Mouse (Mus musculus): ENCODE results near the gene Slc6a5.
A peak's percentile ranks its signal among the peaks of the same experiment; 100 is the strongest.
"Not testable (repeated sequence)": the region's sequence is repeated elsewhere in the genome, so short reads cannot be mapped to it uniquely, and the experiment has no call there.

The Slc6a5 gene

DNA sequence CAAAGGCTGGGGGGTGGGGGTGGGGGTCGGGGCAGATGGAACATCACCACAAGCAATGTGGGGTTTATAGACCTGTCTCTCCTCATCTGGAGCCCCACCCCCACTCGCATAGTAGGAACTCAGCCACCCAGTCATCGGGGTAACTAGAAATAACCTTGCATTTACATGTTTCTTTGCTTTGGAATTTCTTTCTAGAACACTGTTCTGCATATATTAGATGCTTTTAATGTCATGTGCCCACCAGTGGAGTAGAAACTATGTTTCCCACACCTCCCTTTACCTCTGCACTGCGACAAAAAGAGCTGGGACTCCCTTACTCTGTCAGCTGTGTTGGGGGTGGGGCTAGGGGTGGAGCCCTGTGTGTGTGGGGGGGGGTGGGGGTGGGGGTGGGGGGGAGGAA lies 3.2 kb downstream of the Slc6a5 start:
- DNase-seq (ENCODE audit: low read depth): no peak

DNA sequence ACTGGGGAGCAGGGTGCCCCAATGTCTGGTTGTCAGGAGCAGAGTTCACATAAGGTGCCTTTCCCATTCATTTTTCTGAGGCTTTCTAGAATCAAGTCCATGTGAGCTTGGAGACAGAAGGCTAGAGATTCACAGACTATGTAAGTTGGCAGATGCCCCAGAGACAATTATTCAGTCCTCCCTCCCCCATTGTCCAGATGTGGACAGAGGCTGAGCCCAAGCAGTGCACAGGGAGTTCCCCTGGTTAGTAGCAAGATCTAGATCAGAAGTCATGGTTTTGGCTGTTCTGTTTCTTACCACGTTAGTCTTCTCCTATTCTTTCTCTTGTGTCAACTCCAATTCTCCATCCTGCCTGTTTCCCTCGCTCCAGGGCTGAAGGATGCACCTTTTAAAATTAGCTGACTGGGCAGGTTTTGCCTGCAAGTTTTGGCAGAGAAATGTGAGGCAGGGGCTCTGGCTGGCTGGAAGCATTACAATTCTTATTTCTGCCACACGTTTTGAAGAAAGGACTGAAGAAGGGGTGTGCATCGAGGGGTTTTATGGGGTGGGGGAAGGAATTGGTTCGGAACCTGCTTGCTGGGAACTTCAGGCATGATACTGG lies 3.9 kb downstream of the Slc6a5 start:
- peak; percentile 85 for DNase-seq (ENCODE audit: low read depth)

DNA sequence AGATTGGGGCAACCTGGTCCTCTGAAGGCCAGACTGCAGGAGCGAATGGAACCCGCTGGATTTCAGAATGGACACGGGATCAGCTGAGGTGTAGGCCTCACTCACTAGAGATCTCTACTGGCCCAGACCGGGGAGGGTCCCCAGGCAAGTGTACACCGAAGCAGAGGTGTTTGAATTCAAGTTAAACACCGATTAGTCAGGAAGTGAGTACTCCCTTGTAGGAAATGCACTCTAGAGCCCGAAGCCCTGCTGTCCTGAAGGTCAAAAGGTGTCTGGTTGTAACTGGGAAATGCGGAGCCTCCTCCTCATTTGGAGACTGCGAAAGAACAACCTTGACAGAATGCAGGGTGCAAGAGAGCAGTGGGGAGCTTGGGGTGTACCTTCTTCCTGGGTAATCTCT lies 5.0 kb downstream of the Slc6a5 start:
- DNase-seq (ENCODE audit: low read depth): no peak

DNA sequence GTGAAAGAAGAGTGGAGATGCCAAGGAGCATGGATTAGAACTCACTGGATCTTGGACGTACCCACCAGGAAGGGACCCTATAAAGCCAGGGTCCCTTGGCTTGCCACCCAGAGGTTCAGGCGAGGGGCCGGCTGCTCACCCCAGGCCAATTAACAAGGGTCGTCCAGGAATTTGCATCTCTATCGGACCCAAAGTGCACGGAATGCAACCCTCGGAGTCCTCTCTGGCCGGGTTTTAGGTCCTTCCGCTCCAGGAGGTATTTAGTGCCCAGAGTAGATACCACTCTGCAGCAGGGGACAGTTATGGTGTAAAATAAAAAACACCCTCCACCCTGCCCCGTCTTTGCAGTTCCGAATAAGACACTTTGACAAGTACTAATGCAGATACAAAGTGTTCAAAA lies 5.5 kb downstream of the Slc6a5 start:
- DNase-seq (ENCODE audit: low read depth): no peak

DNA sequence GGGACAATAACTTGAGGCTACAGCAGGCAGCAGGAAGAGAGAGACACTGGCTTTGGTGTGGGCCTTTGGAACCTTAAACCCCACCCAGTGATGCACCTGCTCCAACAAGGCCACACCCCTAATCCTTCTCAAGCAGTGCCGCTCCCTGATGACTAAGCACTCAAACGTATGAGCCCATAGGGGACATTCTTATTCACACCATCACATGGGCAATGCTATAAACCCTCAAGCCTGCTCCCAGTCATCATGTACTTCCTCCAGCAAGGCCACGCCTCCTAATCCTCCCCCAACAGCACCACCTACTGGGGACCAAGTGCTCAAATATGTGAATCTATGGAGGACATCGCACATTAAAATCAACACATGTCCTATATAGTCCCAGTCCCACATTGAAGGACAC lies 9.5 kb downstream of the Slc6a5 start:
- peak; percentile 8 for DNase-seq (ENCODE audit: low read depth)

DNA sequence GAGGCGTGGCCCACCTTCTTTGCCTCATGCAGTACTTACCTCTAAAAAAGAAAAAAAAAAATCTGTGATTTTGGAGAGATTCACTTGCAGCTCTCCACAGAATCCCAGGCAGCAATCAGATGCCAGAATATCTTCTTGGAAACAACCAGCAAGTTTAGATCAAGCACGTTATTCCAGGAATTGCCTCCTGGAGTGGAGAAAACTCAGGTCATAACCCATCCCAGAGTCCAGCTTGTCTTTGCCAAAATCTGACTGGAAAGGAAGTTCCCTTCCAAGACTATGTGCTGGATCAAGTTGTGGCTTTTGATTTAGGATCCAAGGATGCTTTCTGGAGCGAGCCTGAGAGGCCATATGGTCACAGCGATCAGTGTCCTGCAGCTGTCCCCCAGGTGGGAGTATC lies 10.8 kb downstream of the Slc6a5 start:
- peak; percentile 70 for DNase-seq (ENCODE audit: low read depth)

DNA sequence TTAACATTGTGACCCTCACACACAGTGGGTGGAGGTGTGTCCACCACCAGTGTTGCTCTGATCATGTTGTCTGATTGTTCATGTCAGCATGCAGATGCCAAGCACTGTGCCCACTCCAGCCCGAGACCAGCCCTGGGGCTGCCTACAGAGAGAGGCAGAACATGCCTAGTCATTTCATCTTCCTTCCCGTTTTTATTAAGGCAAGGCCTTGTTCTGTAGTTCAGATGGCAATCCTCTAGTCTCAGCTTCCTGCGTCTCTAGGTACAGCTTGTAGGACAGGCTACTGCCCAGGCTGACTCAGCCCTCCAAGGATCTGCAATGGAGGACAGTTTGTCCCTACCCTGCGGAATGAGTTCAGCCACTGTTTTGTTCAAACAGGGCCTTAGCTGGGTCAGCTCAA lies 13.0 kb downstream of the Slc6a5 start:
- DNase-seq (ENCODE audit: low read depth): peak; percentile 38

DNA sequence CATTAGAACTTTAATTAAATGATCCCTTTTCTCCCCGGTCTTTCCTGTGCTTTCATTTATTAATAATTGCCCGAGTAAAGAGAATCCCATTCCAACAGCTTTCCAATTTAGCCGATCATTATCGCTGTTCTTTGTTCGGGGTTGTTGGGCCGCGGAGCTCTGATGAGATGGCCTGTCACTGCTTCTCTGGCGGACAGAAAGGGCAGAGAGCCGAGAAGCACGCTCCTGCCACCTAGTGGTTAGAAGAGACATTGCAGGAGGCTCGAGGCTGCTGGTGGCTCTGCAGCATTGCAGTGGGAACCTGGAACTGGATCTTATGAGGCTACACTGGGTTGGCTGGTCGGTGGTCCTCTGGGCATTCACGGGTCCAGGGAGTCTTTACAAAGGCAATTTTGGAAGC lies 13.4 kb downstream of the Slc6a5 start:
- peak; percentile 92 for DNase-seq (ENCODE audit: low read depth)

DNA sequence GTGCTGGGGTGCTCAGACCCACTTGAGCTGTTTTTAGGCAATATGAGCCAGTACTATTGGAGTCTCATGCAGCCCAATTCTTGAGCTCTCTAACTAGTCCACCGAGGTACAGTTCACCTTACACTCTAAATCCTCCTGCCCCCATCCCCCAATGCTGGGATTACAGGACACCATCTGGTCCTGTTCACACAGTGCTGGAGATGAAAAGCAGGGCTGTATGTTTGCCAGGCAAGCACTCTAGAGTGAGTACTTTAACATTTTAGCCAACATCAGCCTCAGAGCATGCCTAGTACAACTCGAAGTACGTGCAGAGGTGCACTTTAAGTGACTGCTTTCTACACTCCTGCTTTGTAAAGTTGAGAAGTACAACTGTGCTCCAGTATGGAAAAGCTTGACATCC lies 18.6 kb downstream of the Slc6a5 start:
- DNase-seq (ENCODE audit: low read depth): no peak

DNA sequence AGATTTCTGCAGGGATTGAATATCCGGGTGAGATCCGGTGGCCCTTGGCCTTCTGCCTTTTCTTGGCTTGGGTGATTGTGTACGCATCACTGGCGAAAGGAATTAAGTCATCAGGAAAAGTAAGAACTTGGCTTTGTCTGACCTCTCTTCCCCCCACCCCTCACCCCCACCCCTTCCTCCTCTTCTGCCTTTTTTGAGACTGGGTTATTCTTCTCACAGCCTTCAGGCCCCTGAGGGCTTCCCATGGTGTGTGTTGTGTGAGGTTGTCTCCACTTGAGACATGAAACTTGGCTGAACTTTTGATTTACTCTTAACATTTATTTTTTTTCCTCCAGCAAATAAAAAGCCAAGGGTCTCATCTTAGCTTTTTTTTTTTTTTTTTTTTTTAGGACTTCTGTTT lies 20.1 kb downstream of the Slc6a5 start:
- no peak for DNase-seq (ENCODE audit: low read depth)

DNA sequence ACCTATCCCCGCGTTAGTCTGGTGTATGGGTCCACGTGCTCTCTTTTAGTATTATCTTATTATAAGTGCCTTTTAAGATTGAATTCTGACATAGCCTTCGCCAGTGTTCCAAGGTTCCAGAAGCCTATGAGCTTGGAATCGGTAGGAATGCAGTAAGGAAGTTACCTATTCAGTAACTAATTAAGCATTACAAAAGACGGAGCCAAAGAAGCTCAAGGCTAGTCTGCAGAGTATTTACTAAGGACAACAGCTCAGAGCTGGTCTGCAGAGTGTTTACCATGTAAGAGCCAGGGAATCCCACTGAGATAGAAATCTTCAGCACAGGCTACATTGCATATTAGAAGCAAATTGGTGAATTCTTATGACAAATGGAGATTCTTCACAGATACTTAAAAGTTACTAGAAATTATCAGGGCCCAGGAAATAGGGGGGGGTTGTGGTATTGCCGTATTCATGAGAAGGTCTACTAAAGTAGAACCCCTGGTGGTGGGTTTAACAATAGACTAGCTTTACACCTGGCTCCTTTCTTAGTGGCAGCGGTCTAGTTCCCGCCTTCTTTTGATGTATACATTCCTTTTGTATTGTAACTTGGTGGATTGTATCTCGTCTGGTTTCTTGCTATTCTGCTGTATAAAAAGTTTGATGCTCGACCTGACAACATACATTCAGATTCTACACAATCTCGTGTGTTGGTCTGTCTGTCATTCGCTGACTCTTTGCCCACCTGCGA lies 23.6 kb downstream of the Slc6a5 start:
- DNase-seq (ENCODE audit: low read depth): not testable (repeated sequence)

DNA sequence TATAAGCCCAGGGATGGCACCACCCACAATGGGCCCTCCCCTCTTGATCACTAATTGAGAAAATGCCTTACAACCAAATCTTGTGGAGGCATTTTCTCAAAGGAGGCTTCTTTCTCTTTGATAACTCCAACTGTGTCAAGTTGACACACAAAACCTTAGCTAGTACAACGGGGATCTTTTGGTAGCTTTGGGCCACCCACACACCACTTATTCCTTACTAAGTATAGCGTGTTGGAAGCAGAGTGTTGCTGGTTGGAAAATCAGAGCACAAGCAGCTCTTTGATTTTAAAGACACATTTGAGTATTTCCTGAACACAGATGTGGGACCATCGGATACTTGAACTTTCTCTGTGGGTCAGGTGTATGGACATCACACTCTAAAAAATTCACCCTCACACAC lies 26.9 kb downstream of the Slc6a5 start:
- DNase-seq (ENCODE audit: low read depth): no peak

DNA sequence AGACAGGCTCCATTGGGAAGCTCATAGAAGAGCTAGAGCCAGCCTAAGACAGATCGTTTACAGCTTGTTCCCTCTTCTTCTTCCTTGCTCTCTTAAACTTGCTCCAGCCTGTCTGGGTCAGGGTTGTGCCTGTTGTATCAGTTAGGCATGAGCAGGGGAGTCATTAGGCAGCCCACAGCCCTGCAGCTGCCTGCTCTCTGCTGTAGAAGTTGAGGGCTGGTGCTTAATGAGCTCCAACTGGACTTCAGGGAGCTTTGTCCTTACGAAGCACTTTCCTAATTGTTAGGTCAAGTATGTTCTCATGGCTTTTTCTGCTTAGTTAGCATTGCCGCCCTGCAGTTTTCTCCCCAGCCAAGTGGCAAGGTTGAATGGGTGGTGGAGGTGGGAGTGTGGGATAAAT lies 32.1 kb downstream of the Slc6a5 start:
- no peak for DNase-seq (ENCODE audit: low read depth)

DNA sequence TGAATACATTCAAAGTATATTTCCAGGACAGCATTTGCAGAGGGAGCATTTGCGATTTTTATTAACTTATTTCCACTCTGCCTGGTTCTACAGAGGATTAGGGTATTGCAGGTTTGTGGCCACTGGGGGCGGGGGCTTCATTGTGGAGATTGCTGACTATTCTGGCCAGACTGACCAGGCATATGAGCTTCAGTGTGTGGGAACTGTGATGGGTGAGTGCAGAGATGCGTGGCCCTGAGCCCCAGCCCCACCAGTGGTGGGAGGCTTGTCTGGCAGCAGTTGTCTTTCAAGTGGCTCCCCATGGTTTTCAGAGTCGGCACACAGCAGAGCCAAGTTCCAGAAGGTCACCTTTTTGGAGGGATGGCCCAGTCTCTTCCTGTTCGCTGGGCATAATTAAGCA lies 32.5 kb downstream of the Slc6a5 start:
- no peak for DNase-seq (ENCODE audit: low read depth)

DNA sequence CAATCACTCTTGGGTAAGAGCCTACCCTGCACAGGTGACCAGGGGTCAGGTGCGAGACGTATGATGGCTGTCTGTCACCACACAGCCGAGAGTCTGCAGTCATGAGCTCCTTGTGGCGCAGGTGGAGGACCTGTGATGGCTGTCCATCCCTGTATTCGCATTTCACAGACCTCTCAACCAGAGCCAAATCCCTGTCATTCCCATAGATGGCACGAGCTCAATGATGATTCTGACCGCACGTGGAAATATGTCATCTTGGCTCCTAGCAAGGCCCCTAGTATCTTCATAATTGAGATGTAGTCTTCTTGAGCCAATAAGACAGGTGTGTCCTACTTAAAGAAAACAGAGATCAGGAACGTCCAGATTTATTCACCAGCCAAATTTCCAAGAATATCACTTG lies 36.7 kb downstream of the Slc6a5 start:
- DNase-seq (ENCODE audit: low read depth): no peak

DNA sequence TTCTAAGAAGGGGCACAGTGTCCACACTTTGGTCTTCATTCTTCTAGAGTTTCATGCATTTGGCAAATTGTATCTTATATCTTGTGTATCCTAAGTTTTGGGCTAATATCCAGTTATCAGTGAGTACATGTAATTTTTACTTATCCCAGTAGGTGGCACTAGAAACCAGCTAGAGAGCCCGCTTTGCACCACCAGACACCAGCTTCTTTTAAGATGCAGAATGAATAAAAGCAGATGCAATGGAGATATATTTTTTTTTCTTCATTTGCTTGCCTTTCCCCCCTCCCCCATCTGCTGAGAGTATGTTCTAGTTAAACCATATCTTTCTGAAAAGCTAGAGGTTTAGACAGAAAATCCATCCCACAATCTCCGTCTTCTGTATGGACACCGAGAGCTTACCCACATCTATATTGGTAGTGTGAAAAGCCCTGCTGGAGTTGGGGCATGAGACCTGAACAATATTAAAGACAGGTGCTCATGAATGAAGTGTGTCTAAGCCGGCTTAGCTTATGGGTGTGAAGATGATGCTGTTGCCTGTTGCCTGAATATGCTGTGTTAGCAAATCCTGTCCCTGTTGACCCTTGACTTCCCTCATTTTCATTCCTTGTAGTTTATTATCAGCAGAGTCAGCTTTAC lies 43.7 kb downstream of the Slc6a5 start:
- DNase-seq (ENCODE audit: low read depth): peak; percentile 73

DNA sequence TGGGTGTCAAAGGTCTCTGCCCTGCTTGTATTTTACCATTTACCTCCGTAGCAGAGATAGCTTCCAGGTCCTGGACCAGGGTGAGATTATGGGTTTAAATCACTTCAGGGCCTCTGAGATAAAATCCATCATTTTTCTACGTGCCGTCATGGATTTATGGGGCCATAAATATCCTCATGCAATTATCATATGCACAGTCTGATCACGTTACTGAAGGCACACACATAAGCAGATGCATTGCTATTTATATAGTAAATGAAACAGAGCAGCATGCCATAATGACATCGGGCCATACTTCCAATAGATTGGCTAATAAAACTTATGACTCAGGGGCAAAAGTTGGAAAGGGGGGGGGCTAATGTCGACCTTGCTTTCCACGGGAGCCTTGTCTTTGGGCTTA lies 44.9 kb downstream of the Slc6a5 start:
- DNase-seq (ENCODE audit: low read depth): no peak

DNA sequence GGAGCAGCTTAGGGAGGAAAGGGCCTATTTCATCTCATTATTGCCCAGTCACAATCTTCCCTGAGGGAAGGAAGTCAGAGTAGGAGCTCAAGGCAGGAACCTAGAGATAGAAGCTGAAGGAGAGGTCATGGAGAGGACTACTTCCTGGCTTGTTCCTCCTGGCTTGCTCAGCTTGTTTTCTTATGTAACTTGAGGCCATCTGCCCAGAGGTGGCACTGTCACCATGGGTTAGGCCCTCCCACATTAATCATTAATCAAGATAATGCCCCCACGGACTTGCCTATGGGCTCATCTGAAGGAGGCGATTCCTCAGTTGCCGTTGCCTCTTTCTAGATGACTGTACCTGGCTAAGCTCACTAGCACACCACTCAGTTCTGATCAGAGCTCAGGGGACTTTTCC lies 47.2 kb downstream of the Slc6a5 start:
- no peak for DNase-seq (ENCODE audit: low read depth)

DNA sequence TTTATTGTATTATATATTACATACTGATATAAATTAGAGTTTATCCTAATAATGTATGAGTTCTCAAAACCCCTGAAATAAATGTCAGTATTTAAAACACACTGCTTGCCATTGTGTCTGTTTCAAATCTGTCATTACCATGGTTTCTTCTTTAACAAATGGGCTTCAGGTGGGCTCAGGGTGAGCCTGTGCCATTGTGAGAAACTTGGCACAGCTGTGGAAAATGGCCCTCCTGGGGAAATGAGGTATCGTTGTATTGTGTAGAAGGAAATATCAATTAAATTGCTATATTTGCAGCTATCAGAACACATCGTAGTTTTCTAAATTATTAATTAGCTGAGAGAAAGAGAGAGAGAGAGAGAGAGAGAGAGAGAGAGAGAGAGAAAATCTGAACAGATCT lies 53.8 kb downstream of the Slc6a5 start:
- DNase-seq (ENCODE audit: low read depth): no peak

DNA sequence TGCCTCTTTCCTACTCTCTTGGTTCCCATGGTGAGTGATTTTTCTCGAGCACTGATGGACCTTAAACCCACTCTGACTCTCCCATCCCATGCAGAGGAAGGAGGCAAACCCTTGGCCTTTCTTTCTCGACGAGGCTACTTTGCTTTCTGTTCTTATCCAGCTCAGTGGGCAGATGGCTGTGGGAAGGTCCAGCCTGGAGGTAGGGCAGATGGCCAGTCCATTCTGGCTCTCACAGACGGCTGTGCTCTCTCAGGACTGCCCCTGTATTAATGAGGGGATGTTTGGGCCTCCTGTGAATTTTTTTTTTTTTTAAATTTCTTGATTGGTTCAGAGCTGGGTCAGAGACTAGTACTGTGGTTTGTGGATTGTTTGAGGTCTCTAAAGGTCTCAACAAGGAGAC lies 59.6 kb downstream of the Slc6a5 start:
- no peak for DNase-seq (ENCODE audit: low read depth)

DNA sequence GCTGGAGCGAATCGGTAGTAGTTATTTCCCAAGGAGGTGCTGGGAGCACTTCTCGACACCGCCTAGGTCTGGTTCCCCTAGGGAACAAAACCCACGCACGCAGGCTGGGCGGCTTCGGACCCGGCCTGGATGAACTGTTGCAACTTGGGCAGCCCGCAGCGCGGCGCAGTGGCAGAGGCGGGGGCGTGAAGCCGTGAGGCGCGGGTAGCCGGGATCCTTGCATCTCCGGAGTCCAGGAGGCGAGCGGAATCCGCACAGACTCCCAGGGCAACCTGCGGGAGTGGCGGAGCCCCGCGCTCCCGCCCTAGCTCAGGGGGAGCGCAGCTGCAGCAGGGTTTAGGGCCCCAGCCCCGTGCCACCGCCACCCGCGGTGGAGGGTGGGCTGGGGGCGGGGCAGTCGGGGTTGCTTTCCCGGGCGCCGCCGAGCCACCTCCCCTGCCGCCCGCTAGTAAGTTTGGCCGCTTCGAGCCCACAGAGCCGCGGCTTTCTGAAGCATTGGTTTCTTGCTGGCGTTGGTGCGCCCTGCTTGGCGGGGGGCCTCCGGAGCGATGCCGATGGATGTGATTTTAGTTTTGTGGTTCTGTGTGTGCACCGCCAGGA lies 65.0 kb downstream of the Slc6a5 start, which contains the start of gene Nell1:
Nell1 (plus strand) TSS at position 24 of the 600 bp plus-strand sequence.
- no peak for DNase-seq (ENCODE audit: low read depth)

DNA sequence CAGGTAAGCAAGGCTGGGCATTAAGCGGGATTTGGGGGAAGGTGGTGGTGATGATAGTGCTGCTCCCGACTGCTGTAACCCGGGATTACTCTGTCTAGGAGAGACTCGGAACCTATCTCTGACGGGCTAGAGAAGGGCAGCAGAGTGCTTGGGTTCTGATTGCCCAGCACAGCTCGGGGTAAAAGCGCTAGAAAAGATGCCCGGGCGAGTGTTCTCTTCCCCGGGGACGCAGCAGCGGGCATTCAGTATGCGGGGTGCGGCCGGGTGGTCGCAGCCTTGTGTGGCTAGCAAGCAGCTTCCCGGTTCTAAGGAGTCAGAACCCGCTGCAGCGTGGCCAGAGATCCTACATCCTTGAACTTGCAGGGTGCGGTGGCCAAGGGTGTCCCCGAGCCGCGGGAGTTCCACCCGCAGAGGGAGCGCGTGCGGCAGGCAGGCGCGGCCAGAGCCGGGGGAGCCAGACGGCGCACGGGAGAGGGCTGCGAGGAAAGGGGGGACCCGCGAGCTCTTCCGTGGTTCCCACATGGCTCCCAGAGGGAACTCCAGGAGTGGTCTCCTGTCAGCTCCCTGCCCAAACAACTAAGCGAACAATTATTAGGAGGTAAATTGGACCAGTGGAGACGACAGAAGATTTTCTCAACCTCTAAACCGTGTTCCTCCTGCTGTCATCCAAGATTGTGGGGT lies 65.6 kb downstream of the Slc6a5 start:
- DNase-seq (ENCODE audit: low read depth): no peak
